Mouse (Mus musculus): ENCODE results near the gene Kcns1.

Kcns1 gene

GRCm38 (mm10) chr2:164123169-164123766 is 47.6 kb downstream of the Kcns1 start:
- DNase-seq (ENCODE audit: inconsistent ontology term) = no peak

- no peak for DNase-seq (ENCODE audit: inconsistent ontology term)
Observed at GRCm38 (mm10) chr2:164119503-164119902, 51.4 kb downstream of the Kcns1 start.

- no peak for DNase-seq (ENCODE audit: inconsistent ontology term)
Observed at GRCm38 (mm10) chr2:164115531-164115930, 55.4 kb downstream of the Kcns1 start.

GRCm38 (mm10) chr2:164114051-164114450 is 56.9 kb downstream of the Kcns1 start:
- DNase-seq (ENCODE audit: inconsistent ontology term) = no peak

Data from Muller cell, postnatal 12 days (primary cell).